Mouse (Mus musculus) heart, embryonic 13.5 days (tissue): Measurements from ENCODE around the gene Ppp1r12c. TPM values are rescaled to one million over a fixed set of nuclear protein-coding genes. Genes with fewer than 3 reads are reported as not detected.

Experiments
- ATAC-seq: fragments of 200-750 bp; cut with Nextera tagmentation; 2 replicates; pipeline ENCODE4 v1.8.0; 2017; ENCODE audit warnings: moderate TSS enrichment; ENCODE audit not compliant: insufficient number of reproducible peaks, low FRiP score, low TSS enrichment; ENCODE audit errors: extremely low read depth
- H3K27ac ChIP-seq: fragments of 300-500 bp; sonication (generic); replicated peaks from 2 replicates; pipeline ENCODE4 v1.5.1; 2015; ENCODE audit warnings: moderate library complexity, mild to moderate bottlenecking, inconsistent platforms
- H3K27me3 ChIP-seq: fragments of 300-500 bp; sonication (generic); replicated peaks from 2 replicates; pipeline ENCODE4 v1.6.1; 2015; ENCODE audit warnings: mild to moderate bottlenecking, inconsistent platforms
- H3K36me3 ChIP-seq: fragments of 300-500 bp; sonication (generic); 2 replicates; pipeline ENCODE4 v1.6.1; 2015; ENCODE audit warnings: mild to moderate bottlenecking, inconsistent platforms
- H3K4me1 ChIP-seq: fragments of 300-500 bp; sonication (generic); 2 replicates; pipeline ENCODE4 v1.6.1; 2015; ENCODE audit warnings: inconsistent platforms
- H3K4me2 ChIP-seq: fragments of 300-500 bp; sonication (generic); 2 replicates; pipeline ENCODE4 v1.6.1; 2015; ENCODE audit warnings: inconsistent platforms, mild to moderate bottlenecking, moderate library complexity
- H3K4me3 ChIP-seq: fragments of 300-500 bp; sonication (generic); 2 replicates; pipeline ENCODE4 v1.5.1; 2015; ENCODE audit warnings: moderate library complexity, mild to moderate bottlenecking, inconsistent platforms
- H3K9ac ChIP-seq: fragments of 300-500 bp; sonication (generic); 2 replicates; pipeline ENCODE4 v1.6.1; 2015; ENCODE audit warnings: inconsistent platforms, mild to moderate bottlenecking, moderate library complexity
- H3K9me3 ChIP-seq: fragments of 300-500 bp; sonication (generic); 2 replicates; pipeline ENCODE4 v1.6.1; 2016; ENCODE audit warnings: inconsistent platforms
- WGBS: fragments of 180-500 bp; shearing (Covaris S2); methylation state at CpG from one replicate; pipeline ENCODE4 v1.1.7; 2015; ENCODE audit warnings: mixed read lengths; 5-methylcytosine and 5-hydroxymethylcytosine counted together
- polyA plus RNA-seq: library from polyadenylated mRNA; unstranded; fragments of >200 nt; fragmentation: Nextera tagmentation; extraction: Ambion mirVana; gene quantifications from 2 replicates; pipeline ENCODE4 v1.2.1, GENCODE M21; 2015

Ppp1r12c gene
- polyA plus RNA-seq, 1 experiment from 2014 or later, result 29.2 TPM

DNA sequence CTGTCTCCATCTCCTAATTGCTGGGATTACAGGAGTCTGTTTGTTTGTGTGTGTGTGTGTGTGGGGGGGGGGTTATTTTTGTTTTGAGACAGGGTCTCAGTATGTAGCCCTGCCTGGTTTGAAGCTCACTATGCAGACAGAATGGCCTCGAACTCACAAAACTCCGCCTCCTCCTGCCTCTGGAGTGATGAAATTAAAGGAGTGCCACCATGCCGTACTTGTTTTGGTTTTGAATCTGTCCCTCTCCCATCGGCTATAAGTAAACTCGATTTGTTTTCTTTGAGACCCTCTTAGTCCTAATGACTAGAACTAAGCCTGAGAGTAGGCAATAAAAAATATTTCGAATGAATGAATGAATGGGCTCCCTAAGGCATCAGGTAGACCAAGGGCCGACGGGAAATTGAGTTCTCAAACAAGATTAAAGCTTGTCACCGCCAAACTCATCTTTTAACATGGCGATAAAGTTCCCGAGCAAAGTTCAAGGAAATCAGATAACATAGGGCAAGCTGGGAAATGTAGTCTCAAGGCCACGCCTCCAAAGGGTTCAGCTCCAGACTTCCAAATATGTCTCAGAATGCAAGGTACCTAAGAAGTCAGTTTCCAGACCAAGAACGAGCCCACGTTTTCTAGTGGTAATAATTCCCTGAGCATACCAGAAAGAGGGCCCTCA, 1.1 kb upstream of the Ppp1r12c start:
- 7% methylated on average over 14 of the region's 14 CpGs for WGBS
- Histone ChIP-seq H3K9ac (peak overlapping the region; percentile 98), H3K4me1 (peaks cover 54% of the 10 kb centered on the region), H3K4me2 (peak overlapping the region; percentile 94), H3K27me3 (no peaks in the 10 kb centered on the region), H3K36me3 (peaks cover 14% of the 10 kb centered on the region), H3K4me3 (peak overlapping the region; percentile 90), H3K9me3 (no peaks in the 10 kb centered on the region), H3K27ac (peak overlapping the region; percentile 85)
- no peak for ATAC-seq

DNA sequence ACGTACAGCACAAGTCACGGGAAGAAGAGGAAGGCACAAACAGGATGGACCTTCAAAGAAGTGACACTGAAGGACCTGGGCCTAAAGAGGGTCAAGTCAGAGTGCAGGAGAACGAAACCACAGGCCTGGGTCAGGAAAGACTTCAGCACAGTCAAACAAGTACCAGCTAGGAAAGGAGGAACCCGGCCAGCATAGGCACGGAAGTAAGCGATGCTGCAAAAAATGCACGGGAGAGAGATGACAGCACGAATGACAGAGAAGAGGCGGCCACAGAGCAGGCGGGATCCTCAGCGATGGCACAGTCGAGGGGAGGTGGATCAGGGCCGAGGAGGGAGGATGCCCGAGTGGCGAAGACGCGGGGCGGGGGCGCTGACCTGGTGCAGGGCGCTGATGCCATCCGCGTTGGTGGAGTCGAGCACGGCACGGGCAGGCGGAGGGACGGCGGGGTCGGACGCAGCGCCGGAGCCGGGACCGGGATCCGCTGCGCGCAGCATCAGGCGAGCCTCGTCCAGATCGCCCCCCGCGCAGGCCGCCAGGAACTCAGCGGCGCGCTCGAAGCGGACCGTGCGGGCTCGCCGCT, 498 bp downstream of the Ppp1r12c start:
- under 1% methylated on average over 46 of the region's 52 CpGs for WGBS
- Histone ChIP-seq H3K4me1 (peaks cover 60% of the 10 kb centered on the region), H3K4me3 (peak overlapping the region; percentile 90), H3K9me3 (no peaks in the 10 kb centered on the region), H3K36me3 (peaks cover 22% of the 10 kb centered on the region), H3K27me3 (no peaks in the 10 kb centered on the region), H3K27ac (peak overlapping the region; percentile 85), H3K4me2 (peak overlapping the region; percentile 94), H3K9ac (peak overlapping the region; percentile 98)
- peak; percentile 19 for ATAC-seq

DNA sequence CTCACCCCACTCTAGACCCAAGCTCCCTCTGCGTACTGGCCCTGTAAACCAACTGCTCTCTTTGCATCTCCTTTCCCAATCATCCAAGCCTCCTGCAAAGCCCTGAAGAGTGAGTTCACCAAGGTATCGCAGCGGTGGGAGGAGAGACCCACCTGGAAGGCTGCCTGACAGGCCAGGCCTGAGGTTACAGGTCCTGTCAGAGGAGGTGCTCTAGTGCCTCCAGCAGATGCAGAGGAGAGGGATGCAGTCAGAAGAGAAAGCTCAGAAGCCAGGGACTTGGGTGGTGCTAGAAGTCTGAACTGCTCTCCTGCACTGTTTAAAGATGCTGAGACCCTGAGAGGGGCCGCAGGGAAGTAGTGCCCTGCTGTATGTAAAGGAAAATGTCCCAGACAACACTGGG, 2.4 kb downstream of the Ppp1r12c start:
- Histone ChIP-seq H3K4me2 (peak overlapping the region; percentile 94), H3K9ac (peak overlapping the region; percentile 98), H3K4me3 (peak overlapping the region; percentile 90), H3K36me3 (peaks cover 38% of the 10 kb centered on the region), H3K4me1 (peaks cover 52% of the 10 kb centered on the region), H3K27ac (peak overlapping the region; percentile 66), H3K27me3 (no peaks in the 10 kb centered on the region), H3K9me3 (no peaks in the 10 kb centered on the region)
- ATAC-seq, result no peak
- 69% methylated on average over 4 of the region's 4 CpGs for WGBS

DNA sequence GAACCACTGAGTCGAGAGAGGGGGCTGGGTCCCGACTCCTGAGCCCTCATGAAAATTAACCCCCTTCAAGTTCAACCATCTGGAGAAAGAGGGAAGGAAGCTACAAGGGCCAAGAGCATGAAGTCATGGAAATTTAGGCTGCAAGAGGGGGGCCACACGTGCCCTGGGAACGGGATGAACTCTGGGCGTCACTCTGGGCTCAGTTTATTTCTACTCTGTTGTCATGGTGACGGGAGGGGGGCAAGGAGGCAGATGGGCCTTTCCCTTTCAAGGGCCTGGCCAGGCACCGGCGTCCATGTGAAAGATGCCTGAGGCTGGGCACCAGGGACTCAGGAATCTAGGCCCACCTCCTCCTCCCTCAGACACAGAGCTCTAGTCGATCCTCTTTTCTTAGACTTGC, 3.2 kb downstream of the Ppp1r12c start:
- H3K36me3 ChIP-seq, result peaks cover 45% of the 10 kb centered on the region
- no peak for ATAC-seq

DNA sequence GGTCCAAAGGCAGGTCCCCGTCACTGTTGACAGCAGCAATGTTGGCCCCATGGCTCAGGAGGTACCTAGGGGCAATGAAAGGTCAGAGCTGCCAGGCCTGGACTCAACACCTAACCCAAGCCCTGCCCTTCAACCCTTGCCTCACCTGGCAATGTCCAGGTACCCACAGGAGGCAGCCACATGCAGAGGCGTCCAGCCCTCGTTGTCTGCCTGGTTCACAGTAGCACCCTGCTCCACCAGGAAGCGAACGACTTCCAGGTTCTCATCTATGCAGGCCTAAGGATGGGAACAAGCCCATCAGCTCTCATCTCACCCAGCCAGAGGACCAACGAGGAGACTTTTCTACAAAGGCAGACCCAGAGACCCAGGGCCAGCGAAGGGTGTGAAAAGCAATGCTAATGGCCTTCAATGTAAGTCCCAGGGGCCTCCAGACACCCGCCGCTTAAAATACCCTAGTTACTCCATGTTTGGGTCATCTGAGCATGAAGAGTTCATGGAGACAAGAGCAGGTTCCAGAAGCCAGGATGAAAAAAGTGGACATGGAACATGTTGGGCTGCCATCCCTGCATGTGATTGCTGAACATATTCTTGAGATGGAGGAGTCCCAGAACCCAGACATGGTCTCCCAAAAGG, 4.1 kb downstream of the Ppp1r12c start:
- Histone ChIP-seq H3K27me3 (no peaks in the 10 kb centered on the region), H3K4me1 (peaks cover 58% of the 10 kb centered on the region), H3K36me3 (peaks cover 54% of the 10 kb centered on the region), H3K9me3 (no peaks in the 10 kb centered on the region), H3K4me3 (no peak overlapping the region), H3K4me2 (0 out of 2 replicates have a peak overlapping the region, but pooled peaks have one; percentile 94), H3K27ac (peak overlapping the region; percentile 66; the same call in 1 of the 2 replicates), H3K9ac (peak overlapping the region; percentile 98; the same call in 1 of the 2 replicates)
- ATAC-seq, result no peak
- 82% methylated on average over 9 of the region's 9 CpGs for WGBS

More for the DNA sequence above, 3.2 kb downstream of the Ppp1r12c start:
- WGBS, result 17% methylated on average over 9 of the region's 9 CpGs
- Histone ChIP-seq H3K27ac (peak overlapping the region; percentile 66), H3K4me3 (peak overlapping the region; percentile 90), H3K4me1 (peaks cover 55% of the 10 kb centered on the region), H3K9ac (peak overlapping the region; percentile 98), H3K9me3 (no peaks in the 10 kb centered on the region), H3K27me3 (no peaks in the 10 kb centered on the region), H3K4me2 (peak overlapping the region; percentile 94)

DNA sequence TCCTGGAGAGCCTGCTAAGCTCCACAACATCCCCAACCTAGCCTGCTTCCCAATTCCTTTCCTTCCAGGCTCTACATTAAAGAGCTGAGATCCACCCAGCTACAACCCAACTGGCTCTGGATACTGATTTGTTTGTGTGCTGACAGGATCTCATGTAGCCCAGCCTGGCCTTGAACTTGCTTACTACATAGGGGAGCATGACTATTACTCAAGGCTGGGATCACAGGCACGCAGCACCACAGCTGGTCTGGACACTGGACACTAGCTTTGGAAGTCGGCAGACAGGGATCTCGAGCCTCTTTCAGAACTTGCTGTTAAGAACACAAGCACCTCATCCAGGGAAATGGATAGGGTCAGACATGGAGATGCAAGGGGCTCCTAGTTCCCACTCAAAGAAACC, 5.0 kb downstream of the Ppp1r12c start:
- no peak for ATAC-seq
- Histone ChIP-seq H3K4me2 (no peak overlapping the region), H3K36me3 (peaks cover 63% of the 10 kb centered on the region)

DNA sequence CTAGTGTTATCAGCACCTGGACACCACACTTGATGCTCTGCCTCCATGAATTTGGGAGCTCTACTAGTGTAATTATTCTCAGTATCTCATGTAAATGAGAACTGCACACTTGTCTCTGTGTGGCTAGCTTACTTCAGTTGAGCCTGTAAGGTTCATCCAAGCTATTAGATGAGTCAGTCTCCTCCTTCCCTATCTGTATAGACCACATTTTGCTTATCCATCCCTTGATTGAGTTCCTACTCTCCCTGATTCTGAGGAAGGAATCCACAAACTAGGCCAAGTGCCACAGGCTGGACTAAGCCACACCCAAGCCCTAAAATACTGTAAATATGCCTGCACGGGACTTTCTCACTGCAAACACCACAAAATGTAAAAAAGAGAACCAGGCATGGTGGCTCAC, 7.5 kb downstream of the Ppp1r12c start:
- H3K4me2 ChIP-seq, result no peak overlapping the region
- H3K4me3 ChIP-seq, result no peak overlapping the region
- peaks cover 56% of the 10 kb centered on the region for H3K4me1 ChIP-seq
- H3K27me3 ChIP-seq, result no peaks in the 10 kb centered on the region
- no peak overlapping the region for H3K27ac ChIP-seq
- H3K9me3 ChIP-seq, result no peaks in the 10 kb centered on the region
- ATAC-seq, result no peak
- WGBS, result 73% methylated on average over 1 of the region's 1 CpGs
- H3K36me3 ChIP-seq, result peaks cover 81% of the 10 kb centered on the region
- no peak overlapping the region for H3K9ac ChIP-seq

More for the DNA sequence above, 5.0 kb downstream of the Ppp1r12c start:
- Histone ChIP-seq H3K4me3 (no peak overlapping the region), H3K9me3 (no peaks in the 10 kb centered on the region), H3K27ac (no peak overlapping the region), H3K27me3 (no peaks in the 10 kb centered on the region), H3K4me1 (peaks cover 63% of the 10 kb centered on the region), H3K9ac (no peak overlapping the region)
- WGBS, result 93% methylated on average over 3 of the region's 3 CpGs

DNA sequence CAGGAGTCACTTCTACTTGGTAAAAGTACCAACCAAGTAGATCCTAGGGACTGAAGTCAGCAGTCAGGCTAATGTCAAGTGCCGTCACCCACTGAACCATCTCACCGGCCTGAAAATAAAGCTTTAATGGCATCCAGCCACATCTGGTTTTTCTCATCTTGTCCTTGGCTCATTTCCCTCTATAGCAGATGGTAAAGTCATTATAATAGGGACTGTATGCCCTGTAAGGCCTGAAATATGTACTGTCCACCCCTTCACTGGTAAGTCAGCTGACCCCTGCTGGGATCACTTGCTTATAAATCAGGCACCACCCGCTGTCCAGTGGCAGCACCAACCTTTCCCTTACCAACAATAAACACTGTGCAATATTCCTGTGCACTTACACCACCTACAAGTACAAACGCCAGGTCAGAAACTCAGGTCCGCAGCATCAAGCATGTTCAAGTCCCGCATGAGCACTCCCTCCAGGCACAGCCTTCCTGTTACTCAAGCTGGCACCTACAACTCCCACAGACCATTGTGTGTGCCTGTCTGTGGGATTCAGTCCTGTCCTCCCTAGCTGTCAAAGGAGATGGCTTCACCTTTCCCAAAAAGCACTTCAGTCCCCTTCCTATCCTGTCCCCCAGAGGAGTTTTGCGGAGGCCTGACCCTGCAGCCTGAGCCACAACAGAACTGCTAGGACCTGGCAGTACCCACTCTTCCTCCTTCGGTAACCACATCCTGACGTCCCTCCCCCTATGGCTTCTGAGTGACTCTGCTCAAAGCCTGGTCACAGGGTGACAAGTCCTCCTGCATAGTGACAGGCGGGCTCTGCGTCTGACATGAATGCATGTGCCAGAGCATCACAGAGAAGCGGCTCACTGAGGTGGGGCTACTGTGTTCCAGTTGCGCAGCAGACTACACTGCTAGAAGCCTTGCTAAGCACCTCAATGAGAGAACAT, 8.9 kb downstream of the Ppp1r12c start:
- WGBS, result 76% methylated on average over 13 of the region's 13 CpGs
- peaks cover 41% of the 10 kb centered on the region for H3K4me1 ChIP-seq
- H3K27ac ChIP-seq, result peak overlapping the region; percentile 83
- H3K9me3 ChIP-seq, result no peaks in the 10 kb centered on the region
- peak overlapping the region; percentile 58 for H3K9ac ChIP-seq
- H3K4me2 ChIP-seq, result no peak overlapping the region
- no peak for ATAC-seq
- peaks cover 93% of the 10 kb centered on the region for H3K36me3 ChIP-seq
- H3K4me3 ChIP-seq, result no peak overlapping the region
- no peaks in the 10 kb centered on the region for H3K27me3 ChIP-seq

DNA sequence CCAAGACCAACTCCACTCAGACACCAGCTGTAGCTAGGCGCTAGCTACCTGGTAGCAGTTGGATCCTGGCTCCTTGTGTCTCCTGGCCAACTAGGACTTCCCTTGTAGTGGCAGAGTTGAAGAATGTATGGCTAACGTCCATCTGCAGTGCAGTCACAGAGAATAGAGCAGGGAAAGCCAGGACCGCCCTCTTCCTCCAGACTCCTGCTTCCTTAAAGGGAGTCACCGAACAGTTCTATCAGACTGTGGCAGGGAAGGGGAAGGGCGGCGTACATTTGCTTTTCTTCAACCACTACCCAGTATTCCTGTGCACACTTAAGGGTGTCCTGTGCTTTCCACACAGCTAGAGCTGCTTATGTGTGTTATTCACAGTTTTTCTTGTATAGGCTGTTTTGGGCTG, 10.2 kb downstream of the Ppp1r12c start:
- 54% methylated on average over 6 of the region's 6 CpGs for WGBS
- Histone ChIP-seq H3K27me3 (no peaks in the 10 kb centered on the region), H3K27ac (peak overlapping the region; percentile 83), H3K9me3 (no peaks in the 10 kb centered on the region), H3K4me3 (no peak overlapping the region), H3K36me3 (peaks cover 93% of the 10 kb centered on the region), H3K4me1 (peaks cover 35% of the 10 kb centered on the region), H3K9ac (0 out of 2 replicates have a peak overlapping the region, but pooled peaks have one; percentile 58), H3K4me2 (no peak overlapping the region)
- ATAC-seq, result 0 out of 2 replicates have a peak, but pooled peaks have one; percentile 39

DNA sequence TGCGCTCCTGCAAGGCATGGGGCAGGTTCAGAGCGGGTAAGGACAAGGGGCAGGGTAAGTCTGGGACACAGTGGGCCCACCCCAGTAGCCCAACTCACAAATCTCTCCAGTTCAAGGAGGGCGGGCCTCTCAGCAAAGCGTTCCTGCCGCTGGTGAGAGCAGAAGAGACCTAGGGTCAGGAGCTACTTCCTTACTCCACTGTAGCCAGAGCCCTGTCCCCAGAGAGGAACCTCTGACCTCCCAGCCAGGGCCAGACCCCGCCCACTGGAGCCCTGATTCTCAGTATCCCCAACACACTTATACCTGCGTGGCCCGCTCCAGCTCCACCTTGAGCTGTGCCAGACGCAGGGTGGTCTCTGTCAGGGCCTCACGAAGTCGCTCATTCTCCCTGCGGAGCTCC, 19.2 kb downstream of the Ppp1r12c start:
- no peak overlapping the region for H3K9ac ChIP-seq
- no peak overlapping the region for H3K4me3 ChIP-seq
- no peak overlapping the region for H3K4me2 ChIP-seq
- H3K9me3 ChIP-seq, result no peaks in the 10 kb centered on the region
- H3K27me3 ChIP-seq, result no peaks in the 10 kb centered on the region
- 84% methylated on average over 12 of the region's 12 CpGs for WGBS
- peaks cover 21% of the 10 kb centered on the region for H3K4me1 ChIP-seq
- no peak for ATAC-seq
- H3K27ac ChIP-seq, result no peak overlapping the region
- H3K36me3 ChIP-seq, result peaks cover 67% of the 10 kb centered on the region
